Mouse (Mus musculus) lung, adult 18-20 months (tissue): Measurements from ENCODE around the gene 4933402D24Rik.
A peak's percentile ranks its signal among the peaks of the same experiment; 100 is the strongest.

Experiments used
- DNase-seq, 2 experiments: peaks; one replicate each; pipeline ENCODE4 v3.0.0; 2022; ENCODE audit warnings: mixed read lengths in 2 of 2

Gene 4933402D24Rik

GRCm38 (mm10) chr1:63769167-63769566, at the start of gene 4933402D24Rik:
4933402D24Rik (minus strand) TSS chr1:63769267.
- DNase-seq: no peak

- DNase-seq: no peak
Measured at GRCm38 (mm10) chr1:63808584-63808983, 39.5 kb upstream of the 4933402D24Rik start.

- DNase-seq: no peak
Measured at GRCm38 (mm10) chr1:63805095-63805494, 36.0 kb upstream of the 4933402D24Rik start.

- peak in 1 of 2 experiments; percentile 5 for DNase-seq
Measured at GRCm38 (mm10) chr1:63794326-63794725, 25.3 kb upstream of the 4933402D24Rik start.

GRCm38 (mm10) chr1:63776902-63777630, 8.0 kb upstream of the 4933402D24Rik start:
- DNase-seq: no peak

GRCm38 (mm10) chr1:63776396-63776795, 7.3 kb upstream of the 4933402D24Rik start:
- no peak for DNase-seq

- DNase-seq: no peak
Measured at GRCm38 (mm10) chr1:63770309-63770708, 1.2 kb upstream of the 4933402D24Rik start.

- no peak for DNase-seq
Measured at GRCm38 (mm10) chr1:63768112-63768511, 955 bp downstream of the 4933402D24Rik start.

GRCm38 (mm10) chr1:63764395-63764794, 4.7 kb downstream of the 4933402D24Rik start:
- DNase-seq: no peak

- no peak for DNase-seq
Measured at GRCm38 (mm10) chr1:63763881-63764386, 5.1 kb downstream of the 4933402D24Rik start.

- peak in 1 of 2 experiments; percentile 5 for DNase-seq
Measured at GRCm38 (mm10) chr1:63763212-63763694, 5.8 kb downstream of the 4933402D24Rik start.

GRCm38 (mm10) chr1:63756005-63756404, 13.1 kb downstream of the 4933402D24Rik start:
- no peak for DNase-seq

- DNase-seq: peak; percentile 88 to 92
Measured at GRCm38 (mm10) chr1:63730240-63730771, 38.8 kb downstream of the 4933402D24Rik start, which contains the start of the genes Mdh1b and Fastkd2. Mdh1b (minus strand) TSS chr1:63730318. Fastkd2 (plus strand) TSS chr1:63730614.

GRCm38 (mm10) chr1:63729796-63730195, 39.3 kb downstream of the 4933402D24Rik start:
- no peak for DNase-seq

GRCm38 (mm10) chr1:63720161-63720560, 48.9 kb downstream of the 4933402D24Rik start:
- DNase-seq: no peak

- peak; percentile 16 to 27 for DNase-seq
Measured at GRCm38 (mm10) chr1:63708876-63709275, 60.2 kb downstream of the 4933402D24Rik start.

GRCm38 (mm10) chr1:63705733-63706132, 63.3 kb downstream of the 4933402D24Rik start:
- DNase-seq: no peak
